Mouse (Mus musculus) megakaryocyte-erythroid progenitor cell, adult 5-6 weeks (primary cell): ENCODE measurements around the gene H2-Q6. TPM values are rescaled to one million over a fixed set of nuclear protein-coding genes. Genes with fewer than 3 reads are reported as not detected.
A peak's percentile ranks its signal among the peaks of the same experiment; 100 is the strongest.
"Not testable (repeated sequence)": the region's sequence is repeated elsewhere in the genome, so short reads cannot be mapped to it uniquely, and the experiment has no call there.

Source experiments
- ATAC-seq: replicated peaks from 2 replicates; pipeline ENCODE4 v1.8.0; 2016; ENCODE audit warnings: mild to moderate bottlenecking, inconsistent platforms; ENCODE audit not compliant: severe bottlenecking, poor library complexity, low FRiP score, low TSS enrichment
- total RNA-seq, 2 experiments: library from RNA; stranded (forward) in 1 of 2; stranded (reverse) in 1 of 2; fragments of 200-1000, 215-1000 nt in 1 of 2; fragments of >200 nt in 1 of 2; fragmentation: Nextera tagmentation in 1 of 2; gene quantifications; 2 replicates each; pipeline ENCODE4 v1.2.3; 2014 to 2017

The H2-Q6 gene
- total RNA-seq, 2 experiments from 2014 or later = 52.5 to 91.9 TPM

GRCm38 (mm10) chr17:35430671-35431070 lies 6.0 kb downstream of the H2-Q6 start:
- ATAC-seq = not testable (repeated sequence)

DNA sequence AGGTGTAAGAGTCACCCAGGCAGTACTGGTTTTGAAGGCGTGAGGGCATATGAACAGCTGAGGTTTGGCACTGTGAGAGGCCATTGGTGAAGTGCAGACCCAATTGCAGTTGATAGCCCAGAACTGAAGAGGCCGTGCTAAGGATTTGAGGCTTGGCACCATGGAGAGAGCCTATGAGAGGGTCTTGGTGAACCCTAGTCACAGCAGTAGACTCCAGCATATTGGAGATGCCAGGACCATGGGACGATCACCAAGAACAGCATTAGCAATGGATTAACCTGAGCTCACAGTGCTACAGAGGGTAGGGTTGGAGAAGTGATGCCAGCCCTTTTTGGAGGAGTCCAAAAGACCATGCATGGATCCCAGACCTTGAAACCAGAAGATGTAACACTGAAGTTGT lies 7.5 kb downstream of the H2-Q6 start:
- not testable (repeated sequence) for ATAC-seq

DNA sequence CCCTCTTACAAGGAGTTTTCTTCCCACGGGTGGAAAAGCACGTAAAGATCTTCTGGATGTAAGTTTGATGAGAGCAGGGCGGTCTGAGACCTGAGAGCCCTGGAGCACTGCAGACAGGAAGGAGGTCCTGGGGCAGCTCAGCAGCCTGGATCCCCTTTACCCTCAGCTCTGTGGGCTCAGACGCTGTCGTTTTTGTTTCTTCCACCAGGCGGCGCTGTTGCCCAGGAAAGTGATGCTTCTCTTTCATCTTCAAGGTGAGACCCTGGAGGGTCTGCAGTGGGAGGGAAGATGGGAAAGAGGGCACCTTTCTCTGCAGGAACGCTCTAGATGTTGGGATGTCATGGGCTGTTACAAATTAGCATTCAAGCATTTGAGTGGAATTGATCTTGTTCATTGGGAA lies 10.2 kb downstream of the H2-Q6 start:
- not testable (repeated sequence) for ATAC-seq

- not testable (repeated sequence) for ATAC-seq
Measured at GRCm38 (mm10) chr17:35435577-35435976, 10.9 kb downstream of the H2-Q6 start.

GRCm38 (mm10) chr17:35437386-35437936 lies 12.8 kb downstream of the H2-Q6 start:
- not testable (repeated sequence) for ATAC-seq

DNA sequence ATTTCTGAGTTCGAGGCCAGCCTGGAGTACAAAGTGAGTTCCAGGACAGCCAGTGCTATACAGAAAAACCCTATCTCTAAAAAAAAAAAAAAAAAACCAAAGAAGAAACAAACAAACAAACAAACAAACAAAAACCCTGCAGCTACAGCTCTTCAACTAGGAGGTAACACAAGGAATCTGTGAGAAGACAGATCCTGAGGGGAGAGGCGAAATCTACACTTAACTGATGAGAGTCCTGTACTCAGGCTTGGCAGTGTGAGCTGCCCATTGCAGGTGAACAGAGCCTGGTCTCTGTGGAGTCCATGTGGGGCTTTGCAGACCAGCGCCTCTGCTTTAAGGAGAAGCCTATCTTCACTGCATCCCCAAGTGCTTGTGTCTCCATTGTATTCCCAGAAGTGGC lies 13.7 kb downstream of the H2-Q6 start:
- not testable (repeated sequence) for ATAC-seq

DNA sequence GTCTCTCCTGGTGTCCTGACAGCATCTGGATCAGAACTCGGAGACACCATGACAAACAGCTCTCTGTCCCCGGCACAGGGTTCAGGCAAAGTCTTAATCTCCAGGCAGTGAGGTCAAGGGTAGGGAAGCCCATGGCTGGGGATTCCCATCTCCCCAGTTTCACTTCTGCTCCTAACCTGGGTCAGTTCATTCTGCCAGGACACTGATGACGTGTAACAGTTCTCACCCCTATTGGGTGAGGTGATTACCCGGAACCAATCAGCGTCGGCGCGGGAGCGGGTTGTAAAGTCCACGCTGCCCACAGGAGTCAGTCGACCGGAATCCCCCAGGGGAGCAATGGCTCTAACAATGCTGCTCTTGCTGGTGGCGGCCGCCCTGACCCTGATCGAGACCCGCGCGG lies 14.2 kb downstream of the H2-Q6 start, which contains the start of gene H2-Q7:
H2-Q7 (plus strand) TSS at position 271 of the 400 bp plus-strand sequence.
- ATAC-seq = peak; percentile 92

DNA sequence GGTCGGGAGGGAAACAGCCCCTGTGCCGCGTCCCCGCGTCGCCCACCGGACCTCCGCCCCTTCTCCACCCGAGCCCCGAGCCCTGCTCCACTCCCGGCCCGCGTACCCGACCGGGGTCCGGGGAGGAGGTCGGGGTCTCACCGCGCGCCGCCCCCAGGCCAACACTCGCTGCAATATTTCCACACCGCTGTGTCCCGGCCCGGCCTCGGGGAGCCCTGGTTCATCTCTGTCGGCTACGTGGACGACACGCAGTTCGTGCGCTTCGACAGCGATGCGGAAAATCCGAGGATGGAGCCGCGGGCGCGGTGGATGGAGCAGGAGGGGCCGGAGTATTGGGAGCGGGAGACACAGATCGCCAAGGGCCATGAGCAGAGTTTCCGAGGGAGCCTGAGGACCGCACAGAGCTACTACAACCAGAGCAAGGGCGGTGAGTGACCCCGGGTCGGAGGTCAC lies 14.7 kb downstream of the H2-Q6 start:
- ATAC-seq = not testable (repeated sequence)

DNA sequence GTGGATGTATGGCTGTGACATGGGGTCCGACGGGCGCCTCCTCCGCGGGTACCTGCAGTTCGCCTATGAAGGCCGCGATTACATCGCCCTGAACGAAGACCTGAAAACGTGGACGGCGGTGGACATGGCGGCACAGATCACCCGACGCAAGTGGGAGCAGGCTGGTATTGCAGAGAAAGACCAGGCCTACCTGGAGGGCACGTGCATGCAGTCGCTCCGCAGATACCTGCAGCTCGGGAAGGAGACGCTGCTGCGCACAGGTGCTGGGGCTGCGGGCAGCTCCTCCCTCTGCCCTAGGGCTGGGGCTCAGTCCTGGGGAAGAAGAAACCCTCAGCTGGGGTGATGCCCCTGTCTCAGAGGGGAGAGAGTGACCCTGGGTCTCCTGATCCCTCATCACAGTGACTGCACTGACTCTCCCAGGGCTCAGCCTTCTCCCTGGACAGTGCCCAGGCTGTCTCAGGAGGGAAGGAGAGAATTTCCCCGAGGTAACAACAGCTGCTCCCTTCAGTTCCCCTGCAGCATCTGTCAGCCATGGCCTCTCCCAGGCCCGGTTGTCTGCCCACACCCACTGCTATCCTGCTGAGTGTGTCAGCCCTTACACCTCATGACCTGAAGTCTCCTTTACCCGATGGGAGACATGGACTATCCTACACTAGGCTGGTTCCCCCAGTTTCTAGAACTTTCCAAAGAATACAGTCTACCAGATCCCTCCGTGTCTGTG lies 15.4 kb downstream of the H2-Q6 start:
- ATAC-seq = not testable (repeated sequence)

DNA sequence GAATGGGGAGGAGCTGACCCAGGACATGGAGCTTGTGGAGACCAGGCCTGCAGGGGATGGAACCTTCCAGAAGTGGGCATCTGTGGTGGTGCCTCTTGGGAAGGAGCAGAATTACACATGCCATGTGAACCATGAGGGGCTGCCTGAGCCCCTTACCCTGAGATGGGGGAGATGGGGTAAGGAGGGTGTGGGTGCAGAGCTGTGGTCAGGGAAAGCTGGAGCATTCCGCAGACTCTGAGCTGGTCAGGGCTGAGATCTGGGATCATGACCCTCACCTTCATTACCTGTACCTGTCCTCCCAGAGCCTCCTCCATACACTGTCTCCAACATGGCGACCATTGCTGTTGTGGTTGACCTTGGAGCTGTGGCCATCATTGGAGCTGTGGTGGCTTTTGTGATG lies 17.7 kb downstream of the H2-Q6 start:
- not testable (repeated sequence) for ATAC-seq

DNA sequence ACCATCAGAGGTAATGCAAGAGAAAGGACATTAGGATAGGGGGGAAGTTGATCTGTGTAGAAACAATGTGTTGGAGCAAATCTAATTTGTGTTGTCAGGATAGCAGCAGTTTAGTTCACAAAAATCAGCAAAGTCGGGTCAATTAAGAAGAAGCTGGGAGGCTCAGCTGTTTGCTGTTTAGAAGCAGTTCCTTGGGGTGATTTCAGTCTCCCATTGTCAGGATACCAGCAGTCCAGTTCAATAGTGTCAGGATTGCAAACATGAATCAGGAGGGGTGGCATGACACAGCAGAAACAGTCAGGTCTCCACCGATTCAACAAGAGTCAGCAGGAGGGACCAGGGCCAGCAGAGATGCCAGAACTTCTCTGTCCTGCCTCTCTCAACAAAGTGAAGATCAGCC lies 19.9 kb downstream of the H2-Q6 start:
- ATAC-seq = not testable (repeated sequence)

DNA sequence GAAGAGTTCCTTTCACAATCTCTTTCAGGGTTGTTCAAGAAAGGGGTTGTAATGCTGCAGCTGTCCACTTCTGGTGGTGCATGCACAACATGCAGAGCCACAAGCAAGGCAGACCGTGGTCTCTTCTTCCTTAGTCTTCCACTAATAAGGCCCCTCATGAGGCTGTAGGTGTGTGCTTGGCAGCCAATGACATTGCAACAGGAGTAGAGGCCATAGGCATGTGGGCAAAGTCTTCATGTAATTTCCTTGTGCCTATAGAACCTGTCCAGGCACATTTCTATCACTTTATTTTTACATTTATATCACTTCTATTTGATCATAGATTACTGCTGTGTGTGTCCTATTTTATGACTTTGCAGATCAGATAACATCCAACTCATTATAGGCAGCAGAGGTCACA lies 33.6 kb downstream of the H2-Q6 start:
- ATAC-seq = not testable (repeated sequence)

GRCm38 (mm10) chr17:35460513-35461341 lies 36.1 kb downstream of the H2-Q6 start:
- ATAC-seq = peak; percentile 24; the same call in 1 of the 2 replicates

GRCm38 (mm10) chr17:35465651-35466050 lies 41.0 kb downstream of the H2-Q6 start:
- not testable (repeated sequence) for ATAC-seq

- not testable (repeated sequence) for ATAC-seq
Measured at GRCm38 (mm10) chr17:35468936-35469335, 44.3 kb downstream of the H2-Q6 start.

GRCm38 (mm10) chr17:35469842-35470751 lies 45.4 kb downstream of the H2-Q6 start, which contains the start of gene H2-Q10:
TSS of gene H2-Q10 (plus strand) at chr17:35470089.
- ATAC-seq = no peak
